Mouse (Mus musculus) gastrocnemius, postnatal 25 days (tissue): ENCODE results near the gene Dazap1. TPM values are rescaled to one million over a fixed set of nuclear protein-coding genes. Genes with fewer than 3 reads are reported as not detected.

Source experiments
- DNase-seq: peaks from one replicate; pipeline ENCODE4 v3.0.0; 2022
- total RNA-seq, 2 experiments: library from RNA; stranded (reverse); gene quantifications; 1 replicate in 1 of 2; 2 replicates in 1 of 2; pipeline ENCODE4 v1.2.3; 2021

Gene Dazap1
- total RNA-seq, 2 experiments from 2014 or later, result 40.1 to 43.6 TPM

- peak; percentile 59 for DNase-seq
These were observed 37.4 kb downstream of the Dazap1 start for GRCm38 (mm10) chr10:80298571-80299281.

DNA sequence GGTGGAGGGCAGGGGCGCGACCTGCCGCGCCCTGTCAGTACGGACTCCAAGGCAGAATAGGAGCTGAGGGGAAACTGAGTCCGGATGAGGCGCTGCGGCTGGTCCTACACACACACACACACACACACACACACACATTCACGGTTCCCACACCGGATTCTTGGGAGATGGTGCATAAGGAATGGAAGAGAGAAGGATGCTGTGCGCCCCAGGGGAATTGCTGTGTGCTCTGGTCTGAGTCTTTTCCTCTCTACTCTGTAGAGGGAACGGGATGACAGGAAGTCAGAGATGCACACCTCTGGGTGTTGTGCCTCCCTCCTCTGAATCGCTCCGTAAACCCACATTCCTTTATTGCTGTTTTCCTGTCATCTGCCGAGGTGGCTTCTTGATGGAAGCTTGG lies 38.0 kb downstream of the Dazap1 start:
- DNase-seq, result no peak

- DNase-seq, result no peak
These were observed 38.5 kb downstream of the Dazap1 start for GRCm38 (mm10) chr10:80299824-80300223.

- no peak for DNase-seq
These were observed 39.4 kb downstream of the Dazap1 start for GRCm38 (mm10) chr10:80300672-80301181.

DNA sequence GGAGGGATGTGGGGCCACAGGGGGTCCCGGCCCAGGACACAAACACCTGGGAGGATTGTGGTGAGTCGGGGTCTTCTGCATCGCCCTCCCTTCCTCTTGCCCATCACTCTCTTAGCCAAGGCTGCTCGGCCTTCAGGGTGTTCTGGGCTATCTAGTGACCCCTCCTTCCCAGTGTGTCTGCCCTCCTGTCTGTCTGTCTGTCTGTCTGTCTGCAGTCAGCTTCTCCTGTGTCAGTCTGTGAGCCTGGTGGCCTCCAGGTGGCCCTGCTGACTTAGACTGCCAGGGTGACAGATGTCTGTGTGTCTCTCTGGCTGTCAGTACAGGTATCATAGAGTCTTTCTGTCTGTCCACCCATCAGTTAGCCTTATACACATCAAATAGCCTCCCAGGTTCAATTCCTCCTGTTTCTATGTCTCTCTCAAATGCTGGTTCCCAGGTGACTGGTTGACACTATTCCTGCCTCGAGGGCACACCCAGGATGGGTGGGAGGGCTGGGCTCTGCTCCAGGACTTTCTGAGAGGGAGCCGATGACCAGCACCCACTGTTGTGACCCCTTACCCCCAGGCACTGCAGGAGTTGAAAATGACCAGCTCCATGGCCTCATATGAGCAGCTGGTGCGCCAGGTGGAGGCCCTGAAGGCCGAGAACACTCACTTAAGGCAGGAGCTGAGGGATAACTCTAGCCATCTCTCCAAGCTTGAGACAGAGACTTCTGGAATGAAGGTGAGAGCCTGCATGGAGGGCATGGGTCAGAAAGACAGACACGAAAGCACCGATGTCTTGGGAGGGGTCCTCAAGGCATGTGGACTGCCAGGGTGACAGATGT lies 40.2 kb downstream of the Dazap1 start:
- no peak for DNase-seq

GRCm38 (mm10) chr10:80302082-80302355 lies 40.7 kb downstream of the Dazap1 start:
- no peak for DNase-seq

DNA sequence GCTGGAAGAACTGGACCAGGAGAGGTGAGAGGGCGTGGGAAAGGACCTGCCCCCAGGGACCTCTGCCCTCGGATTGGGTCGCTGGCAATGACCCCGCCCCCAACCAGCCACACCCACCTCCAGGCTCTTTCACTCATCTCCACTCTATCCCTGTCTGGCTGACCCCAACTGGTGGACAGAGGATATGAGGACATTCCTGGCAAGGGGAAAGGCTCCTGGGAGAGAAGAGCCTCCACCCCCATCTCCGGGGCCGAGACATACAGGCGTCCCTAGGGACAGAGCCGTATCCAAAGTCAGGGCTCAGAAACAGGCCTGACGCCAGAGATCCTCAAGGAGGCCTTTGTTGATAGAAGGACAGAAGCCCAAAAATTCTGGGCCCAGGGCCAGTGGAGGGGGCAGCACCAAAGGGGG lies 41.2 kb downstream of the Dazap1 start:
- peak; percentile 87 for DNase-seq

DNA sequence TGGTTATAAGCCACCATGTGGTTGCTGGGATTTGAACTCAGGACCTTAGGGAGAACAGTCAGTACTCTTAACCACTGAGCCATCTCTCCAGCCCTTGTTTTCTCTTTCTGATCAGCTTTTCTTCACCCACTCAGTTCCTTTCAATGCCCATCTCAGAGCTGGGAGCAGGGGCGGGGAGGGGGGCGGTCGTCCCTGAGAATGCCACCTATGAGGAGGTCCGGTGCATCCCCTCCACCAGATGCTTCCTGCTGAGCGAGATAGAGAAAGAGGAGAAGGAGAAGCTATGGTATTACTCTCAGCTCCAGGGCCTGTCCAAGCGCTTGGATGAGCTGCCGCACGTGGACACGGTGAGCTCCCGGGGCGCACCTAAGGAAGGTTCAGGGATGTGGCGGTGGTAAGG lies 43.2 kb downstream of the Dazap1 start:
- DNase-seq, result no peak

DNA sequence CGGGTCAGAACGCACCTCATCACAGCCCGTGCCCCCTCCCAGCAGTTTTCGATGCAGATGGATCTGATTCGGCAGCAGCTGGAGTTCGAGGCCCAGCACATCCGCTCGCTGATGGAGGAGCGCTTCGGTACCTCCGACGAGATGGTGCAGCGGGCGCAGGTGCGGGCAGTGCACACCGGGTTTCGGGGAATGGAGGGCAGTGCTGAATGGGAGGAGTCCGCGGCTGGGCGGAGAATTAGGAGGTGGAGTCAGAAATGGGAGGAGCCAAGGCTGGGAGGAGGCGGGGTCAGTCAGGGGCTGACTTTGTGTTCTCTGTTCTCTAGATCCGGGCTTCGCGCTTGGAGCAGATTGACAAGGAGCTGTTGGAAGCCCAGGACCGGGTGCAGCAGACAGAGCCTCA lies 43.6 kb downstream of the Dazap1 start:
- no peak for DNase-seq

DNA sequence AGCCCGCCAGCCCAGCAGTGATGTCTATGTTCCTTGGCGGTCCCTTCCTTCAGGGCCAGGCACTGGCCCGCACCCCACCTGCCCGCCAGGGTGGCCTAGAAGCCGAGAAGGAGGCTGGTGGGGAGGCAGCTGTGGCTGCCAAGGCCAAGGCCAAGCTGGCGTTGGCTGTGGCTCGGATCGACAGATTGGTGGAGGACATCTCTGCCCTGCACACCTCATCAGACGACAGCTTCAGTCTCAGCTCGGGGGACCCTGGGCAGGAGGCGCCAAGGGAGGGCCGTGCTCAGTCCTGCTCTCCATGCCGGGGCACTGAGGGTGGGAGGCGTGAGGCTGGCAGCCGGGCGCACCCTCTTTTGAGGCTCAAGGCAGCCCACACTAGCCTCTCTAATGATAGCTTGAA lies 50.3 kb downstream of the Dazap1 start:
- DNase-seq, result no peak

GRCm38 (mm10) chr10:80312586-80313504 lies 51.6 kb downstream of the Dazap1 start:
- no peak for DNase-seq

DNA sequence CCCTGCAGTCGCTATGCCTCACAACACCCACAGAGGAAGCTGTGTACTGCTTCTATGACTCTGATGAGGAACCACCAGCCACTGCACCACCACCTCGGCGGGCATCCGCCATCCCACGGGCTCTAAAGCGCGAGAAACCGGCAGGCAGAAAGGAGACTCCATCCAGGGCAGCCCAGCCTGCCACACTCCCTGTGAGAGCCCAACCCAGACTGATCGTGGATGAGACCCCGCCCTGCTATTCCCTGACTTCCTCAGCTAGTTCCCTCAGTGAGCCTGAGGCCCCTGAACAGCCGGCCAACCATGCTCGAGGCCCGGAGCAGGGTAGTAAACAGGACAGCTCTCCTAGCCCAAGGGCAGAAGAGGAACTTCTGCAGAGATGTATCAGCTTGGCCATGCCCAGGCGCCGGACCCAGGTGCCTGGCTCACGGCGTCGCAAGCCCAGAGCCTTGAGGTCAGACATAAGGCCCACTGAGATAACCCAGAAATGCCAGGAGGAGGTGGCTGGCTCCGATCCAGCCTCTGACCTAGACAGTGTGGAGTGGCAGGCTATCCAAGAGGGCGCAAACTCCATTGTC lies 52.4 kb downstream of the Dazap1 start:
- DNase-seq, result no peak

DNA sequence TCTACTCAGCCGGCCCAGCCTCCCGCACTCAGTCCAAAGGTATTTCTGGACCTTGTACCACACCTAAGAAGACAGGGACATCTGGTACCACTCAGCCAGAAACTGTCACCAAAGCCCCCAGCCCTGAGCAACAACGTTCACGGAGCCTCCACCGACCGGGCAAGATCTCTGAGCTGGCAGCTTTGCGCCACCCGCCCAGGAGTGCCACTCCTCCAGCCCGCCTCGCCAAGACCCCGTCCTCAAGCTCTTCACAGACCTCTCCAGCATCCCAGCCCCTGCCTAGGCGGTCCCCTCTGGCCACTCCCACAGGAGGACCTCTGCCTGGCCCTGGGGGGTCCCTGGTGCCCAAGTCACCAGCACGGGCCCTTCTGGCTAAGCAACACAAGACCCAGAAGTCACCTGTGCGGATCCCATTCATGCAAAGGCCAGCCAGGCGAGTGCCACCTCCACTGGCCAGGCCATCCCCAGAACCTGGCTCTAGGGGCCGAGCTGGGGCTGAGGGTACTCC lies 53.3 kb downstream of the Dazap1 start:
- DNase-seq, result no peak

- DNase-seq, result no peak
These were observed 54.0 kb downstream of the Dazap1 start for GRCm38 (mm10) chr10:80315315-80315714.

- no peak for DNase-seq
These were observed 55.1 kb downstream of the Dazap1 start for GRCm38 (mm10) chr10:80316359-80316781.

GRCm38 (mm10) chr10:80317011-80317410 lies 55.7 kb downstream of the Dazap1 start:
- no peak for DNase-seq

DNA sequence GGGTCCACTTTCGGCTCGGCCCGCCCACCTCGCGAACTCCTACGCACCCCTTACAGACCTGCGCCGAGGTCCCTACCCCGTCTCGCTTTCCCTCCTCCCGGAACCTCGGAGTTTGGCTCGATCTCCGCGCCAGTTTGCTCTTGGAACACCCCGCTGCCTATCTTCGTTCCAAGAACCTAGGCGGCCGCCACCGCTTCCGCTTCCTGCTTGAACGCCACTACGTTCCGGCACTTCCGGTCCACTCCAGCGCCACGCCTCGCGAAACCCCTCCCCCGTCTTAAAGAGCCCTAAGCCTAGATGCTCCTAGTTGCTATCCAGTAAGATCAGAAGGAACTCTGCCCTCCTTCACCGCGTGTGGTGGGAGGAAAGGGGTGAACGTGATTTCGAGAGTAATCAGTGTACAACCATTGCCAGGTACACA lies 59.1 kb downstream of the Dazap1 start, which contains the start of gene 2310011J03Rik:
2310011J03Rik (minus strand) TSS at position 198 of the 421 bp plus-strand sequence.
- peak; percentile 90 for DNase-seq

GRCm38 (mm10) chr10:80321014-80321669 lies 59.9 kb downstream of the Dazap1 start:
- no peak for DNase-seq

DNA sequence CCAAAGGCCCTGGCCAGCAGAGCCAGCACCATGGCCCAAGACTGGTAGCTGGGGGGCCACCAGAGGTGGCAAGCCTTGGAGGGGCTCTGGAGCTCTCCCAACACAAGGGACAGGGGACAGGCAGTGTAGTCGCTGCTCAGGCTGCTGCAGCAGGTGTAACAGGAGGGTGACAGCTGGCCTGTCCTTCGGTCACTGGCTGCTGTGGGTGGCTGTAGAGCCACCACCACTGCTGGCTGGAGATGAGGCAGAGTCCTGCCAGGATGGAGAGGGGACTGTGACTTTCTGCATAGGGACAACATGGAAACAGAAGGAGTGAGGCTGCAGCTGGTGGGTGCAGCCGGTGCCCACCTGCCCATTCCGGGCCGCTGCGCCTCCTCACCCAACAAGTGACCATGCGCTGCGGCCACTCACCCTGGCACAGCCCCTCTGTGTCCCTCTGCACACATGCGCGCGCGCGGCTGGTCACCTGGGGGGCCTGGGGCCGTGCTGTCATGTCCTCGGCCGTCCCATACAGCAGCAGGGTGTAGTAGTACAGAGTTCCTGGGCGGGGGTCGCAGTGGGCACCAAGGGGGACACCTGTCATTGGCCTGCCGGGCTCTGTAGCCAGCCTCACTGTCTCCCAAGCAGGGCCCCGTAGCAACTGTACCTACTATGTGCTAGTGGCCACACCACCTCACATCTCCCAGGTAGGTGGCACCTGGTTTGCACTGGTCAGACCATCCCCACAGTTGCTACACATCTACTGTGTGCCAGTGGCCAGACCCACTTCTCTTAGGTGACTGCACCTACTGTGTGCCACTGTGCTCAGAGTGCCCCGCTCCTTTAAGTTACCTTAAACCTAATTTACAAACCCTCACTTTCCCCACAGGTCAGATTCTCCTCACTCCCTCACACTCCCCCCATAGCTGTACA lies 60.6 kb downstream of the Dazap1 start:
- DNase-seq, result no peak

DNA sequence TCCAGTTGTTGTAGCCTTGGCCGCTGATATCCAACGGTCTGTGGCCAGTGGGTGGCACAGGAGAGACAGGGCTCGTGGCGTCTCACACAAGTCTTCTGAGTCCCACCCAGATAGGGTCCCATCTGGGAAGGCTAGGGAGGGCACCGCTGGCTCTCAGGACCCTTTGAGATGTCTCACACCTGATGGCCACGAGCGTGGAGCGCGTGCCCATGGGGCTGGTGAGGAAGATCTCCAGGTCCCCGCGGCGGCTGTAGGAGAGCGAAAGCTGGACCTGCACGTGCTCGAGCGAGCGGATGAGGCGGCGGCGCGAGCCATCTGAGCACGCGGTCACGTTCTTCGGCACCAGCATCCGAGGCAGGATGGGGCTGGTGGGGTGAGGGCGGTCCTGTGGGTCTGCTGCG lies 61.5 kb downstream of the Dazap1 start:
- DNase-seq, result no peak
